Comparison of ENCODE assay signal across 13 mouse cellular contexts in genomic region chr12:26842696-26843095, GRCm38 (mm10).
A peak's percentile ranks its signal among the peaks of the same experiment; 100 is the strongest.
DNase-seq lines count a peak whose midpoint lies in the region; ATAC-seq lines count a peak whose summit lies in the region.
"Had no signal": no experiment of that assay in that cellular context is flagged by ENCODE, and none has a peak within 500 bp of the region (broad histone marks: within the 10 kb centered on the region; RNA-seq: fewer than 3 reads in every experiment).

No protein-coding gene starts in this region.

- no peak overlapping the region for H3K4me2 ChIP-seq in kidney, embryonic 16.5 days (replicated peaks; ENCODE audit: low read depth, low read length)
- no peak overlapping the region for H3K4me2 ChIP-seq in intestine, embryonic 14.5 days (ENCODE audit: low read length)
- H3K4me2 ChIP-seq: embryonic facial prominence, embryonic 15.5 days; liver, embryonic 13.5 days had no signal

- H3K4me1 ChIP-seq in kidney, embryonic 16.5 days (ENCODE audit: insufficient read depth, low read length), result 0 out of 2 replicates have a peak, but pooled peaks cover 5% of the 10 kb centered on the region
- peaks cover 4% of the 10 kb centered on the region; the same call in 1 of the 2 replicates for H3K4me1 ChIP-seq in intestine, embryonic 14.5 days (replicated peaks; ENCODE audit: control insufficient read depth, insufficient read depth, low read length)
- H3K4me1 ChIP-seq: embryonic facial prominence, embryonic 15.5 days; liver, embryonic 13.5 days had no signal

- H3K9me3 ChIP-seq in kidney, embryonic 16.5 days (ENCODE audit: low read length), result no peaks in the 10 kb centered on the region
- no peaks in the 10 kb centered on the region for H3K9me3 ChIP-seq in intestine, embryonic 14.5 days (ENCODE audit: control insufficient read depth, low read length)
- H3K9me3 ChIP-seq: embryonic facial prominence, embryonic 15.5 days; liver, embryonic 13.5 days had no signal

- H3K27ac ChIP-seq in kidney, embryonic 16.5 days (ENCODE audit: low read length), result no peak overlapping the region; the same call in 1 of the 2 replicates
- peak overlapping the region; percentile 52; the same call in 1 of the 2 replicates for H3K27ac ChIP-seq in intestine, embryonic 14.5 days (ENCODE audit: low read depth)
- H3K27ac ChIP-seq: embryonic facial prominence, embryonic 15.5 days; liver, embryonic 13.5 days had no signal

- no peaks in the 10 kb centered on the region for H3K36me3 ChIP-seq in kidney, embryonic 16.5 days (ENCODE audit: insufficient read depth, low read length)
- no peaks in the 10 kb centered on the region for H3K36me3 ChIP-seq in intestine, embryonic 14.5 days (ENCODE audit: control insufficient read depth, insufficient read depth, low read length)
- H3K36me3 ChIP-seq: embryonic facial prominence, embryonic 15.5 days; liver, embryonic 13.5 days had no signal

- no peak for ATAC-seq in kidney, embryonic 16.5 days (ENCODE audit: low FRiP score, low TSS enrichment)
- ATAC-seq in intestine, embryonic 14.5 days (replicated peaks; ENCODE audit: low FRiP score, low TSS enrichment, low read depth), result peak; percentile 79; the same call in 1 of the 2 replicates

- WGBS in kidney, embryonic 16.5 days, result 6% methylated on average over 5 of the region's 5 CpGs
- WGBS in intestine, embryonic 14.5 days, result 5% methylated on average over 5 of the region's 5 CpGs

- 0 out of 2 replicates have a peak overlapping the region, but pooled peaks have one; percentile 11 for H3K9ac ChIP-seq in kidney, embryonic 16.5 days (replicated peaks; ENCODE audit: low read length)
- H3K9ac ChIP-seq in intestine, embryonic 14.5 days (ENCODE audit: low read length), result no peak overlapping the region
- H3K9ac ChIP-seq: embryonic facial prominence, embryonic 15.5 days; liver, embryonic 13.5 days had no signal

- H3K4me3 ChIP-seq in kidney, embryonic 16.5 days (ENCODE audit: low read length), result no peak overlapping the region
- no peak overlapping the region for H3K4me3 ChIP-seq in intestine, embryonic 14.5 days (ENCODE audit: low read depth, low read length)
- H3K4me3 ChIP-seq: embryonic facial prominence, embryonic 15.5 days; liver, embryonic 13.5 days had no signal

- H3K27me3 ChIP-seq in kidney, embryonic 16.5 days (ENCODE audit: insufficient read depth, low read length), result no peaks in the 10 kb centered on the region
- H3K27me3 ChIP-seq in intestine, embryonic 14.5 days (replicated peaks; ENCODE audit: control insufficient read depth, insufficient read depth, low read length), result no peaks in the 10 kb centered on the region
- H3K27me3 ChIP-seq: embryonic facial prominence, embryonic 15.5 days; liver, embryonic 13.5 days had no signal

- peak; percentile 61 to 80 for DNase-seq in adrenal gland, adult (ENCODE audit: inconsistent age in 2 of 2, low spot score in 1 of 2)
- DNase-seq in adrenal gland, postnatal 4 days (ENCODE audit: low spot score in 2 of 2), result no peak
- no peak for DNase-seq in kidney, postnatal 36 days
- DNase-seq in intestine, embryonic 14.5 days (ENCODE audit: low spot score), result peak; percentile 59
- DNase-seq in yolk sac, embryonic 10.5 days (ENCODE audit: low spot score), result peak; percentile 13
- no peak for DNase-seq in left cerebral cortex, adult 11 months (ENCODE audit: low spot score)
- no peak for DNase-seq in left cerebral cortex, adult 8-10 months (ENCODE audit: low spot score in 2 of 2)
- DNase-seq: cerebellum, adult 11-12 months; kidney, adult 9 months; liver, embryonic 13.5 days; thymus, postnatal 4 days had no signal

Comparison
In these comparisons a context has a peak if more than half of its experiments do, and no peak if none do; other contexts are left out.
1. DNase-seq: peak in adrenal gland, adult (2 of 2), intestine, embryonic 14.5 days (single experiment) and yolk sac, embryonic 10.5 days (single experiment); none in adrenal gland, postnatal 4 days (0 of 2), kidney, postnatal 36 days (0 of 2), left cerebral cortex, adult 11 months (single experiment) and left cerebral cortex, adult 8-10 months (0 of 2).